Mouse (Mus musculus): Measurements from ENCODE around the gene Carns1.

Gene Carns1

GRCm38 (mm10) chr19:4202149-4202548 lies 26.9 kb upstream of the Carns1 start:
- no peak for DNase-seq (ENCODE audit: low spot score)

- peak; percentile 99 for DNase-seq (ENCODE audit: low spot score)
Observed at GRCm38 (mm10) chr19:4201291-4201909, 26.1 kb upstream of the Carns1 start, which contains the start of gene Rad9a. Gene Rad9a (minus strand): TSS chr19:4201662.

- DNase-seq (ENCODE audit: low spot score): no peak
Observed at GRCm38 (mm10) chr19:4197180-4197579, 21.9 kb upstream of the Carns1 start.

GRCm38 (mm10) chr19:4196548-4196947 lies 21.3 kb upstream of the Carns1 start:
- DNase-seq (ENCODE audit: low spot score): no peak

GRCm38 (mm10) chr19:4196048-4196447 lies 20.8 kb upstream of the Carns1 start:
- DNase-seq (ENCODE audit: low spot score): no peak

GRCm38 (mm10) chr19:4194776-4195650 lies 19.7 kb upstream of the Carns1 start:
- DNase-seq (ENCODE audit: low spot score): no peak

- no peak for DNase-seq (ENCODE audit: low spot score)
Observed at GRCm38 (mm10) chr19:4194021-4194724, 18.9 kb upstream of the Carns1 start.

- DNase-seq (ENCODE audit: low spot score): no peak
Observed at GRCm38 (mm10) chr19:4193129-4193528, 17.9 kb upstream of the Carns1 start.

GRCm38 (mm10) chr19:4192251-4192985 lies 17.1 kb upstream of the Carns1 start:
- peak; percentile 22 for DNase-seq (ENCODE audit: low spot score)

- DNase-seq (ENCODE audit: low spot score): peak; percentile 94
Observed at GRCm38 (mm10) chr19:4191528-4192250, 16.4 kb upstream of the Carns1 start, which contains the start of gene Ppp1ca. Gene Ppp1ca (plus strand): TSS chr19:4192065.

- DNase-seq (ENCODE audit: low spot score): no peak
Observed at GRCm38 (mm10) chr19:4190831-4191334, 15.6 kb upstream of the Carns1 start, which contains the start of gene Tbc1d10c. Gene Tbc1d10c (minus strand): TSS chr19:4191284.

GRCm38 (mm10) chr19:4189051-4189620 lies 13.9 kb upstream of the Carns1 start:
- DNase-seq (ENCODE audit: low spot score): no peak

GRCm38 (mm10) chr19:4187303-4187702 lies 12.0 kb upstream of the Carns1 start:
- DNase-seq (ENCODE audit: low spot score): no peak

GRCm38 (mm10) chr19:4184976-4185975 lies 10.0 kb upstream of the Carns1 start:
- no peak for DNase-seq (ENCODE audit: low spot score)

GRCm38 (mm10) chr19:4183689-4184088 lies 8.4 kb upstream of the Carns1 start:
- DNase-seq (ENCODE audit: low spot score): no peak

GRCm38 (mm10) chr19:4181892-4182291 lies 6.6 kb upstream of the Carns1 start:
- no peak for DNase-seq (ENCODE audit: low spot score)

GRCm38 (mm10) chr19:4180411-4180810 lies 5.1 kb upstream of the Carns1 start:
- DNase-seq (ENCODE audit: low spot score): no peak

GRCm38 (mm10) chr19:4172925-4173324 lies 2.4 kb downstream of the Carns1 start:
- no peak for DNase-seq (ENCODE audit: low spot score)

All from c-Kit-positive CD71-positive TER-119-positive erythroid progenitor cells, embryonic 14.5 days (primary cell).